Mouse (Mus musculus) kidney, embryonic 15.5 days (tissue): ENCODE measurements at regions not wholly inside any gene's neighbourhood (a gene's known extent, or its start where the extent isn't known, plus 50 kb on each side); places are given as distances from the start of the nearest gene placed in this dataset.

Experiments used
- ATAC-seq: fragments of 200-750 bp; cut with Nextera tagmentation; replicated peaks from 2 replicates; pipeline ENCODE4 v1.8.0; 2017; ENCODE audit warnings: moderate TSS enrichment; ENCODE audit not compliant: low FRiP score
- H3K27ac ChIP-seq: fragments of 300-500 bp; sonication (generic); 2 replicates; pipeline ENCODE4 v1.5.1; 2015; ENCODE audit warnings: mild to moderate bottlenecking, inconsistent platforms
- H3K27me3 ChIP-seq: fragments of 300-500 bp; sonication (generic); 2 replicates; pipeline ENCODE4 v1.6.1; 2015; ENCODE audit warnings: inconsistent platforms
- H3K36me3 ChIP-seq: fragments of 300-500 bp; sonication (generic); 2 replicates; pipeline ENCODE4 v1.6.1; 2015; ENCODE audit warnings: inconsistent platforms
- H3K4me1 ChIP-seq: fragments of 300-500 bp; sonication (generic); 2 replicates; pipeline ENCODE4 v1.6.1; 2015; ENCODE audit warnings: inconsistent platforms
- H3K4me2 ChIP-seq: fragments of 300-500 bp; sonication (generic); 2 replicates; pipeline ENCODE4 v1.6.1; 2015; ENCODE audit warnings: moderate library complexity, mild to moderate bottlenecking, inconsistent platforms
- H3K4me3 ChIP-seq: fragments of 300-500 bp; sonication (generic); replicated peaks from 2 replicates; pipeline ENCODE4 v1.5.1; 2015; ENCODE audit warnings: mild to moderate bottlenecking, inconsistent platforms
- H3K9ac ChIP-seq: fragments of 300-500 bp; sonication (generic); 2 replicates; pipeline ENCODE4 v1.6.1; 2015; ENCODE audit warnings: mild to moderate bottlenecking, inconsistent platforms
- H3K9me3 ChIP-seq: fragments of 300-500 bp; sonication (generic); replicated peaks from 2 replicates; pipeline ENCODE4 v1.6.1; 2016; ENCODE audit warnings: inconsistent platforms
- WGBS: fragments of 180-500 bp; shearing (Covaris S2); methylation state at CpG from one replicate; pipeline ENCODE4 v1.1.7; 2015; ENCODE audit warnings: mixed read lengths; 5-methylcytosine and 5-hydroxymethylcytosine counted together

- no peak overlapping the region for H3K9ac ChIP-seq
- ATAC-seq: no peak
- no peaks in the 10 kb centered on the region for H3K9me3 ChIP-seq
- H3K4me3 ChIP-seq: no peak overlapping the region
- H3K4me1 ChIP-seq: no peaks in the 10 kb centered on the region
- H3K27me3 ChIP-seq: no peaks in the 10 kb centered on the region
- WGBS: 93% methylated on average over 12 of the region's 12 CpGs
- no peak overlapping the region for H3K27ac ChIP-seq
- H3K36me3 ChIP-seq: no peaks in the 10 kb centered on the region
- no peak overlapping the region for H3K4me2 ChIP-seq
These were observed 297.0 kb downstream of the Edem1 start for GRCm38 (mm10) chr6:109125447-109125846.

GRCm38 (mm10) chr6:109127203-109127602 lies 298.8 kb downstream of the Edem1 start:
- no peak overlapping the region for H3K9ac ChIP-seq
- 95% methylated on average over 1 of the region's 1 CpGs for WGBS

GRCm38 (mm10) chr6:109146111-109146510 lies 317.7 kb downstream of the Edem1 start:
- Histone ChIP-seq H3K4me1 (no peaks in the 10 kb centered on the region), H3K4me3 (no peak overlapping the region), H3K9me3 (no peaks in the 10 kb centered on the region), H3K27ac (no peak overlapping the region), H3K4me2 (no peak overlapping the region), H3K9ac (no peak overlapping the region), H3K36me3 (no peaks in the 10 kb centered on the region), H3K27me3 (no peaks in the 10 kb centered on the region)
- WGBS: 71% methylated on average over 5 of the region's 5 CpGs
- ATAC-seq: no peak

More at GRCm38 (mm10) chr6:109127203-109127602, 298.8 kb downstream of the Edem1 start:
- Histone ChIP-seq H3K4me1 (no peaks in the 10 kb centered on the region), H3K27me3 (no peaks in the 10 kb centered on the region), H3K4me3 (no peak overlapping the region), H3K4me2 (no peak overlapping the region), H3K9me3 (no peaks in the 10 kb centered on the region), H3K36me3 (no peaks in the 10 kb centered on the region), H3K27ac (no peak overlapping the region)
- no peak for ATAC-seq

DNA sequence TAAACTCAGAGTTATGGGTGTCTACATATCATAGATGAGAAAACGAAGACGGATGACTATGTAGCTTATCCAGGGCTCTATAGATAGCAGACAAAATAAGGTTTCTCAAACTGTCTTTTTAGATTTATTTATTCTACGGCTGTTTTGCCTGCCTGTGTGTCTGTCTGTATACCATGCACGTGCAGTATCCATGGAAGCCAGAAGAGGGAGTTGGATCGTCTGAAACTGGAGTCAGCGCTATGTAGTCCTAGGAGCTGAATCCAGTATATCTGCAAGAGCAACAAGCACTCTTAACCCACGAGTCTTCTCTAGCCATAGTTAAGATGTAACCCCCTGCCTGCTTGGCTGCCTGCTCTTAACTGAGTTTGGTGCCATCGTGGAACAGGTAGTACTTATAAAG lies 320.6 kb downstream of the Edem1 start:
- Histone ChIP-seq H3K4me3 (no peak overlapping the region), H3K27ac (no peak overlapping the region), H3K4me2 (no peak overlapping the region), H3K9me3 (no peaks in the 10 kb centered on the region), H3K27me3 (no peaks in the 10 kb centered on the region), H3K4me1 (no peaks in the 10 kb centered on the region), H3K36me3 (no peaks in the 10 kb centered on the region), H3K9ac (no peak overlapping the region)
- 84% methylated on average over 8 of the region's 8 CpGs for WGBS
- no peak for ATAC-seq

- no peaks in the 10 kb centered on the region for H3K4me1 ChIP-seq
- H3K9ac ChIP-seq: no peak overlapping the region
- peak; percentile 91 for ATAC-seq
- 53% methylated on average over 22 of the region's 22 CpGs for WGBS
- no peaks in the 10 kb centered on the region for H3K36me3 ChIP-seq
- H3K4me3 ChIP-seq: no peak overlapping the region
- no peaks in the 10 kb centered on the region for H3K27me3 ChIP-seq
- H3K4me2 ChIP-seq: no peak overlapping the region
- no peaks in the 10 kb centered on the region for H3K9me3 ChIP-seq
- no peak overlapping the region for H3K27ac ChIP-seq
These were observed 321.8 kb downstream of the Edem1 start for GRCm38 (mm10) chr6:109150023-109150911.

GRCm38 (mm10) chr6:109150912-109151256 lies 322.4 kb downstream of the Edem1 start:
- no peaks in the 10 kb centered on the region for H3K36me3 ChIP-seq
- WGBS: 89% methylated on average over 9 of the region's 9 CpGs
- no peaks in the 10 kb centered on the region for H3K27me3 ChIP-seq
- no peak overlapping the region for H3K27ac ChIP-seq
- no peak overlapping the region for H3K9ac ChIP-seq
- no peak overlapping the region for H3K4me3 ChIP-seq
- no peak overlapping the region for H3K4me2 ChIP-seq
- no peaks in the 10 kb centered on the region for H3K4me1 ChIP-seq
- H3K9me3 ChIP-seq: no peaks in the 10 kb centered on the region
- ATAC-seq: no peak

DNA sequence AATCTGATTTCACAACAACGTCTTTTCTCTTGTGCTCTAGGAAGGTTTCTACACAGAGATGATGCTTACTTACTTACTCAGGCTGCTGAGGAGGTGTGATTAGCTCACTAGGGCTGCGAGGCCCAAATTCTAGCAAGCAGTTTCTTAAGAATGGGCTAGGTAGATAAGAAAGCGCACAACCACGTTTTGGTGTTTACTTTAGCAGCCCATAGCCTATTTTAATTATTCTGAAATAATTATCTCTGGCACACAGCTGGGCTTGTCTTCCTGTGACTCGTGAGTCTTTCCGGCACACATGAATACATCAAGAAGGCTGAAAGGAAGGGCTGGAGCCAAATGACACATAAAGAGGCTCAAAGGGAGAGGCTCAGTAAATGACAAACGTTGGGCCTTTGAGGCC lies 325.2 kb downstream of the Edem1 start:
- WGBS: 59% methylated on average over 7 of the region's 7 CpGs
- no peak overlapping the region for H3K4me2 ChIP-seq
- no peaks in the 10 kb centered on the region for H3K27me3 ChIP-seq
- no peak overlapping the region for H3K9ac ChIP-seq
- H3K36me3 ChIP-seq: no peaks in the 10 kb centered on the region
- H3K4me3 ChIP-seq: no peak overlapping the region
- H3K27ac ChIP-seq: no peak overlapping the region
- no peak for ATAC-seq
- H3K4me1 ChIP-seq: no peaks in the 10 kb centered on the region
- no peaks in the 10 kb centered on the region for H3K9me3 ChIP-seq

- no peak overlapping the region for H3K4me3 ChIP-seq
- 78% methylated on average over 7 of the region's 7 CpGs for WGBS
- H3K27ac ChIP-seq: no peak overlapping the region
- H3K9ac ChIP-seq: no peak overlapping the region
- no peaks in the 10 kb centered on the region for H3K9me3 ChIP-seq
- H3K4me2 ChIP-seq: no peak overlapping the region
- no peaks in the 10 kb centered on the region for H3K36me3 ChIP-seq
- H3K27me3 ChIP-seq: no peaks in the 10 kb centered on the region
- H3K4me1 ChIP-seq: no peaks in the 10 kb centered on the region
- no peak for ATAC-seq
These were observed 331.1 kb downstream of the Edem1 start for GRCm38 (mm10) chr6:109159561-109159960.

- H3K27ac ChIP-seq: no peak overlapping the region
- no peak overlapping the region for H3K4me2 ChIP-seq
- no peaks in the 10 kb centered on the region for H3K27me3 ChIP-seq
- no peak for ATAC-seq
- H3K36me3 ChIP-seq: no peaks in the 10 kb centered on the region
- no peak overlapping the region for H3K9ac ChIP-seq
- no peak overlapping the region for H3K4me3 ChIP-seq
- WGBS: 71% methylated on average over 5 of the region's 5 CpGs
- no peaks in the 10 kb centered on the region for H3K4me1 ChIP-seq
- no peaks in the 10 kb centered on the region for H3K9me3 ChIP-seq
These were observed 339.0 kb downstream of the Edem1 start for GRCm38 (mm10) chr6:109167439-109167838.

DNA sequence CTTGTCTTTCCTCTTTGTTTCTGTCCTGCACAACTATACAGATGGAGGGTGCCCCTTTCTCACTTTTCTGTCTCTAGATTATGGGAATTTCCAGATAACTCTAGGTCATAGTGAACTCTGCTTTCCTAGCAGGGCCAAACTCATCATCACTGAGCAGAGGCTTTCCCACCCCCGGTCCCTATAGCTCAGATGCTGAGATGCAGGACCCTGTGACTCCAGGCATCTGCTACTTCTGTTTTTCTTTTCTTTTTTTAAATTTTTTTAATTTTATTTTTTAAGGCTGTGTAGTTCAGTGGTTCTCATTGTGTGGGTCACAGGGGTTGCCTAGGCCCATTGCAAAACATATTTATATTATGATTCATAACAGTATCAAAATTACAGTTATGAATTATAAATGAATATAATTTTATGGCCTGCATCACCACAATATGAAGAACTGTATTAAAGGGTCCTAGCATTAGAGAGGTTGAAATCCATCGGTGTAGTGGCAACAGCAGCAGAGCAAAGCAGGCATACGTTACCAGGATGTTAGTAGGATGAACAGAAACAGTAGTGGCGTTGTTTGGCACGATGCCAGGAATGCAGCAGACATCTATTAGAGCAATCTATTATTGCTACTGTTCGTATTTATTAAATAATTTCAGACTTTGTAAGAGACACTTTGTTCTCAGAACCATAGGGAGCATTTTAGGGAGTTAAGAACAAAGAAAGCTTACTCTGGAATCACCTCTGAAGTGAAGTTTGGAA lies 343.8 kb downstream of the Edem1 start:
- Histone ChIP-seq H3K4me3 (no peak overlapping the region), H3K9me3 (no peaks in the 10 kb centered on the region), H3K36me3 (no peaks in the 10 kb centered on the region), H3K4me2 (no peak overlapping the region), H3K27me3 (no peaks in the 10 kb centered on the region), H3K27ac (no peak overlapping the region), H3K4me1 (no peaks in the 10 kb centered on the region), H3K9ac (no peak overlapping the region)
- no peak for ATAC-seq
- 58% methylated on average over 6 of the region's 6 CpGs for WGBS

GRCm38 (mm10) chr6:109173015-109173414 lies 344.6 kb downstream of the Edem1 start:
- Histone ChIP-seq H3K9ac (no peak overlapping the region), H3K27me3 (no peaks in the 10 kb centered on the region), H3K4me1 (no peaks in the 10 kb centered on the region), H3K9me3 (no peaks in the 10 kb centered on the region), H3K27ac (no peak overlapping the region), H3K36me3 (no peaks in the 10 kb centered on the region), H3K4me2 (no peak overlapping the region), H3K4me3 (no peak overlapping the region)
- 80% methylated on average over 1 of the region's 1 CpGs for WGBS
- no peak for ATAC-seq

GRCm38 (mm10) chr6:109176876-109177275 lies 348.4 kb downstream of the Edem1 start:
- 68% methylated on average over 3 of the region's 3 CpGs for WGBS
- no peaks in the 10 kb centered on the region for H3K9me3 ChIP-seq
- no peak overlapping the region for H3K9ac ChIP-seq
- no peak overlapping the region for H3K4me2 ChIP-seq
- no peak overlapping the region for H3K27ac ChIP-seq
- no peaks in the 10 kb centered on the region for H3K36me3 ChIP-seq
- no peak for ATAC-seq
- no peak overlapping the region for H3K4me3 ChIP-seq
- H3K27me3 ChIP-seq: no peaks in the 10 kb centered on the region
- no peaks in the 10 kb centered on the region for H3K4me1 ChIP-seq
